Mouse (Mus musculus) heart, embryonic 14.5 days (tissue): ENCODE data around the gene Mtif3. TPM values are rescaled to one million over a fixed set of nuclear protein-coding genes. Genes with fewer than 3 reads are reported as not detected.

Experiments used
- ATAC-seq: fragments of 200-750 bp; cut with Nextera tagmentation; 2 replicates; pipeline ENCODE4 v1.8.0; 2017; ENCODE audit warnings: low read depth, moderate TSS enrichment; ENCODE audit not compliant: insufficient number of reproducible peaks, insufficient read depth, low FRiP score
- H3K27ac ChIP-seq, 2 experiments: fragments of 200-500 bp in 1 of 2; fragments of 300-500 bp in 1 of 2; sonication (generic) in 1 of 2; replicated peaks in 1 of 2; 2 replicates each; pipeline ENCODE4 v1.5.1; 2012 to 2014; ENCODE audit warnings: low read depth in 2 of 2, low read length in 2 of 2, control low read depth in 1 of 2, mild to moderate bottlenecking in 1 of 2, mixed read lengths in 1 of 2; ENCODE audit not compliant: control insufficient read depth in 1 of 2, insufficient read depth in 1 of 2
- H3K27me3 ChIP-seq: fragments of 300-500 bp; sonication (generic); 2 replicates; pipeline ENCODE4 v1.6.1; 2014; ENCODE audit warnings: mild to moderate bottlenecking, low read length, control low read depth; ENCODE audit not compliant: control insufficient read depth, insufficient read depth
- H3K36me3 ChIP-seq: fragments of 300-500 bp; sonication (generic); 2 replicates; pipeline ENCODE4 v1.6.1; 2014; ENCODE audit warnings: mild to moderate bottlenecking, control low read depth, low read length, mixed read lengths; ENCODE audit not compliant: control insufficient read depth, insufficient read depth
- H3K4me1 ChIP-seq, 2 experiments: fragments of 200-500 bp in 1 of 2; fragments of 300-500 bp in 1 of 2; sonication (generic) in 1 of 2; 2 replicates each; pipeline ENCODE4 v1.6.1; 2012 to 2014; ENCODE audit warnings: low read length in 2 of 2, control low read depth in 1 of 2, mixed read lengths in 1 of 2; ENCODE audit not compliant: control insufficient read depth in 2 of 2, insufficient read depth in 2 of 2
- H3K4me2 ChIP-seq: fragments of 300-500 bp; sonication (generic); 2 replicates; pipeline ENCODE4 v1.6.1; 2014; ENCODE audit warnings: mild to moderate bottlenecking, low read length
- H3K4me3 ChIP-seq, 2 experiments: fragments of 200-500 bp in 1 of 2; fragments of 300-500 bp in 1 of 2; sonication (generic) in 1 of 2; 2 replicates each; pipeline ENCODE4 v1.5.1; 2012 to 2014; ENCODE audit warnings: low read length in 2 of 2, mild to moderate bottlenecking in 2 of 2, control low read depth in 1 of 2, low read depth in 1 of 2, moderate library complexity in 1 of 2; ENCODE audit not compliant: control insufficient read depth in 1 of 2, insufficient read depth in 1 of 2
- H3K9ac ChIP-seq: fragments of 300-500 bp; sonication (generic); 2 replicates; pipeline ENCODE4 v1.6.1; 2014; ENCODE audit warnings: mild to moderate bottlenecking, low read length
- H3K9me3 ChIP-seq: fragments of 300-500 bp; sonication (generic); 2 replicates; pipeline ENCODE4 v1.6.1; 2016; ENCODE audit warnings: low read length, control low read depth; ENCODE audit not compliant: control insufficient read depth
- WGBS: fragments of 180-500 bp; shearing (Covaris S2); extraction: QIAGEN DNeasy Blood & Tissue Kit; methylation state at CpG from one replicate; pipeline ENCODE4 v1.1.7; 2014; 5-methylcytosine and 5-hydroxymethylcytosine counted together
- polyA plus RNA-seq: library from polyadenylated mRNA; unstranded; fragments of >200 nt; fragmentation: Nextera tagmentation; extraction: Ambion mirVana; gene quantifications from 2 replicates; pipeline ENCODE4 v1.2.1, GENCODE M21; 2014

The Mtif3 gene
- polyA plus RNA-seq, 1 experiment from 2014 or later, result 23.8 TPM

- Histone ChIP-seq H3K4me3 (no peak overlapping the region), H3K4me2 (no peak overlapping the region), H3K9me3 (no peaks in the 10 kb centered on the region), H3K9ac (no peak overlapping the region), H3K27ac (no peak overlapping the region), H3K27me3 (no peaks in the 10 kb centered on the region), H3K36me3 (no peaks in the 10 kb centered on the region), H3K4me1 (peaks cover 3 to 6% of the 10 kb centered on the region in 2 experiments; a peak in 3 of 4 replicates)
- ATAC-seq, result no peak
- WGBS, result 64% methylated on average over 8 of the region's 8 CpGs
Measured at GRCm38 (mm10) chr5:146993509-146993908, 29.9 kb upstream of the Mtif3 start.

GRCm38 (mm10) chr5:146989051-146989450 is 25.5 kb upstream of the Mtif3 start:
- Histone ChIP-seq H3K4me2 (no peak overlapping the region), H3K36me3 (no peaks in the 10 kb centered on the region), H3K27ac (no peak overlapping the region), H3K4me3 (no peak overlapping the region), H3K9me3 (no peaks in the 10 kb centered on the region), H3K4me1 (peaks cover 3 to 6% of the 10 kb centered on the region in 2 experiments; a peak in 3 of 4 replicates), H3K27me3 (peaks cover 18% of the 10 kb centered on the region), H3K9ac (no peak overlapping the region)
- 28% methylated on average over 5 of the region's 5 CpGs for WGBS
- ATAC-seq, result no peak

- Histone ChIP-seq H3K27me3 (peaks cover 26% of the 10 kb centered on the region), H3K4me2 (no peak overlapping the region), H3K27ac (no peak overlapping the region), H3K4me1 (peaks cover 3 to 6% of the 10 kb centered on the region in 2 experiments; a peak in 3 of 4 replicates), H3K9ac (no peak overlapping the region), H3K9me3 (no peaks in the 10 kb centered on the region), H3K4me3 (no peak overlapping the region), H3K36me3 (no peaks in the 10 kb centered on the region)
- 88% methylated on average over 10 of the region's 10 CpGs for WGBS
- no peak for ATAC-seq
Measured at GRCm38 (mm10) chr5:146987588-146987987, 24.0 kb upstream of the Mtif3 start.

GRCm38 (mm10) chr5:146985725-146986433 is 22.3 kb upstream of the Mtif3 start:
- WGBS, result 47% methylated on average over 21 of the region's 21 CpGs
- Histone ChIP-seq H3K9ac (no peak overlapping the region), H3K4me3 (no peak overlapping the region), H3K9me3 (no peaks in the 10 kb centered on the region), H3K36me3 (no peaks in the 10 kb centered on the region), H3K4me1 (peaks cover 3 to 6% of the 10 kb centered on the region in 2 experiments; a peak in 3 of 4 replicates), H3K4me2 (peak overlapping the region; percentile 31), H3K27ac (no peak overlapping the region), H3K27me3 (peaks cover 29% of the 10 kb centered on the region)
- ATAC-seq, result no peak

- WGBS, result 6% methylated on average over 8 of the region's 8 CpGs
Measured at GRCm38 (mm10) chr5:146983216-146983615, 19.6 kb upstream of the Mtif3 start.

GRCm38 (mm10) chr5:146981376-146981775 is 17.8 kb upstream of the Mtif3 start:
- H3K4me1 ChIP-seq, result no peaks in the 10 kb centered on the region
- no peak overlapping the region for H3K27ac ChIP-seq
- H3K9ac ChIP-seq, result no peak overlapping the region
- H3K9me3 ChIP-seq, result no peaks in the 10 kb centered on the region
- H3K27me3 ChIP-seq, result peaks cover 29% of the 10 kb centered on the region
- no peak overlapping the region for H3K4me2 ChIP-seq
- H3K36me3 ChIP-seq, result no peaks in the 10 kb centered on the region
- ATAC-seq, result no peak
- no peak overlapping the region for H3K4me3 ChIP-seq
- 78% methylated on average over 6 of the region's 6 CpGs for WGBS

More at GRCm38 (mm10) chr5:146983216-146983615, 19.6 kb upstream of the Mtif3 start:
- no peak overlapping the region for H3K4me3 ChIP-seq
- no peak overlapping the region for H3K4me2 ChIP-seq
- peaks cover 29% of the 10 kb centered on the region for H3K27me3 ChIP-seq
- no peaks in the 10 kb centered on the region for H3K4me1 ChIP-seq
- no peak overlapping the region for H3K27ac ChIP-seq
- H3K36me3 ChIP-seq, result no peaks in the 10 kb centered on the region
- ATAC-seq, result no peak
- no peaks in the 10 kb centered on the region for H3K9me3 ChIP-seq
- H3K9ac ChIP-seq, result no peak overlapping the region

GRCm38 (mm10) chr5:146974781-146975123 is 11.2 kb upstream of the Mtif3 start:
- H3K4me2 ChIP-seq, result no peak overlapping the region

More at GRCm38 (mm10) chr5:146974781-146975123, 11.2 kb upstream of the Mtif3 start:
- Histone ChIP-seq H3K36me3 (no peaks in the 10 kb centered on the region), H3K9ac (no peak overlapping the region), H3K27me3 (no peaks in the 10 kb centered on the region), H3K4me1 (no peaks in the 10 kb centered on the region), H3K27ac (no peak overlapping the region), H3K4me3 (no peak overlapping the region), H3K9me3 (no peaks in the 10 kb centered on the region)
- no peak for ATAC-seq
- 48% methylated on average over 13 of the region's 13 CpGs for WGBS
